Mouse (Mus musculus) gastrocnemius, postnatal 36 days (tissue): ENCODE data around the gene Alkbh3. TPM values are rescaled to one million over a fixed set of nuclear protein-coding genes. Genes with fewer than 3 reads are reported as not detected.
A peak's percentile ranks its signal among the peaks of the same experiment; 100 is the strongest.

Experiments
- DNase-seq, 2 experiments: peaks; one replicate each; pipeline ENCODE4 v3.0.0; 2022
- intact Hi-C: fragments of 180-260 bp; cut with DNase I; formaldehyde crosslinking; loops from one replicate; pipeline ENCODE4 v1.15.1; 2025
- long read RNA-seq, 2 experiments: library from polyadenylated mRNA; stranded (forward); transcript quantifications; one replicate each; pipeline ENCODE4 v2.0.0; 2021
- total RNA-seq, 2 experiments: library from RNA; stranded (reverse); gene quantifications; 2 replicates each; pipeline ENCODE4 v1.2.3; 2021

Alkbh3 gene
- 10 to 100 TPM; 52.0 to 58.1 TPM for total RNA-seq
- long read RNA-seq, experiment 1, transcript Alkbh3-201 (10 exons, 1,228 nt), result major isoform, 25 of 73 reads
- long read RNA-seq, experiment 1, partial matches to known transcripts, result 15 of 73 reads
- long read RNA-seq, experiment 1, other reads (novel, unspliced or antisense), result 31 of 73 reads
- long read RNA-seq, experiment 2, transcript Alkbh3-201 (10 exons, 1,228 nt), result major isoform, 34 of 82 reads
- long read RNA-seq, experiment 2, partial matches to known transcripts, result 8 of 82 reads
- long read RNA-seq, experiment 2, other reads (novel, unspliced or antisense), result 39 of 82 reads

DNA sequence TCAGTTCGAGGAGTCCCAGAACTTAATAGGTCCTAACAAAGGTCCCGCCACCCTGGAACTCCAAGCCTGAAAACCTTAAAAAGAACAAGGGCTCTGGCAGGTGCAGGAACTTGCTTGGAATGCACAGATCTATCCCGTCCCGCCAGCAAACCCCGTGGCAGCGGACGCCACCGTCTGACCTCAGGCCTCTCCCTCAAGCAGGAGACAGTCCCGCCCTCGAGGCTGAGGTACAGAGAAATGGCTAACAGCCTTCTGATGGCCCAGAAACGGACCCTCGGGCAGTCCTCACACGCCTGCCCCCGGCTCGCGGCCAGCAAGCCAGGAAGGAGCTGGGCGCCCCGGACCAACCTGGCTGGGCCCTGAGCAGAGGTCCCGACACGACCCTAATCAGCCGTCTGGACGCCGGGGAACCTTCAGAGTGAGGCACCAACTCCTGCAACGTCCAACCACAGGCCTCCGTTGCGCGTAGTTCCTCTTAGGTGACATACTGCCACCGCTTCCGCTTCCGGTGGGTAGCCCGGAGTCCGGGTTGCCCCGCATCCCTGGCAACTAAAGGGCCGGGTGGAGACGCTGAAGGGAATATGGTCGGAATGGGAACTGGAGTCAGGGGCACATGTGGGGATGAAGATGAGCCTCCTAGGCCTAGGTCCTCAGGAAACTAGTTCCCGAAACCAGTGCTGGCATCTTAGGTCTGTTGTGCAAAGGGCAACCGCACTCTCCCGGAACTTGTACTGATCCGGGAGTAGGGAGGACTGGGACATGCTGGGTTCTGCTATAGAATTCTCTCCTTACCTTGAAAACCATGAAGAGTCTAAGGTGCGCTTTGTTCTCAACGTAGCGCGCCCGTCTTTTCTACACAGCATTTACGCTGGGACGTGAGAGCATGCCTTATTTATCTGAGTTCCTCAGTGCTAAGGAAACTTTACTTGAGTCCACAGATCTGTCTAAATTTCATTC lies at the start of gene Alkbh3:
Alkbh3 (minus strand) TSS at position 473 of the 957 bp plus-strand sequence.
- peak; percentile 86 to 95 for DNase-seq
- intact Hi-C loops, result no loop called here

DNA sequence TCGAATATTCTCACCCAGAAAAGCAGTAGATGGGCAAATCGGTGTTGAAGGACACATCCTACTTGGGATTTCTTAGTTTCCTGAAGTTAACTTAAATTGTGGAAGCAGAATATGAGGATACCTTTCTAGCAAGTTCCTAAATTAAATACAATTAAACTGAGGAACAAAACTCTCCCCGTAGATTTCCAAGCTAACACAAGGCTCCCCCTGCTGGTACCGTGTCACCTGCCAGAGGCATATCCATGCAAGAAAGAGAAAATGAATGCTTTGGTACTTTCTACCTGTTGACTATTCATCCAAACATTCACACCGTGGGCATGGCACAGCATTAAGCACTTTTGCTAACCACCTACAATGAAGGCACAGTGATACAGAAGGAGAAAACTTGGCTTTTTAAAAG lies 48.9 kb upstream of the Alkbh3 start:
- no peak for DNase-seq
- intact Hi-C loops, result loop anchor here (5.0 kb wide), 1 partner anchor 188 kb away; no protein-coding TSS in a partner anchor

- no peak for DNase-seq
- intact Hi-C loops, result loop anchor here (5.0 kb wide), 2 partner anchors 192 to 237 kb away; no protein-coding TSS in a partner anchor
These were observed 44.2 kb upstream of the Alkbh3 start for GRCm38 (mm10) chr2:94054813-94055212.

DNA sequence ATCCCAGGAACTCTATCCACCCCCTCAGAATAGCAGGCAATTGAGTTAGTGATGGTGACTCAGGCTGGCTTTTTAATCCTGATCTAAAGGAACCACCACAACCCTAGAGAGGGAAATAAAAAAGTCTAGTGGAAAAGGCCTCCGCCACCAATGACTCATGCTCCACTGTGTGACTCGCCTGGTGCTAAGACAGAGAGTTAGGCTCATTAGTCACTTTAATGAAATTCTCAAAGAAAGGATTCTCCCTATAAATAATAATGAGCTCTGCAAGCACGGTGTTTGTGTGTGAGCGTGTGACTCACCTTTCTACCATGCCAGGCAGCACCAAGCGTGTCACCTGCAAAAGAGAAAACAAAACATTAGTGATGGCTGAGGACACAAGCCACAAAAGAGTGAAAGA lies 41.3 kb upstream of the Alkbh3 start:
- intact Hi-C loops, result loop anchor here (5.0 kb wide), 1 partner anchor 240 kb away; no protein-coding TSS in a partner anchor
- DNase-seq, result no peak

DNA sequence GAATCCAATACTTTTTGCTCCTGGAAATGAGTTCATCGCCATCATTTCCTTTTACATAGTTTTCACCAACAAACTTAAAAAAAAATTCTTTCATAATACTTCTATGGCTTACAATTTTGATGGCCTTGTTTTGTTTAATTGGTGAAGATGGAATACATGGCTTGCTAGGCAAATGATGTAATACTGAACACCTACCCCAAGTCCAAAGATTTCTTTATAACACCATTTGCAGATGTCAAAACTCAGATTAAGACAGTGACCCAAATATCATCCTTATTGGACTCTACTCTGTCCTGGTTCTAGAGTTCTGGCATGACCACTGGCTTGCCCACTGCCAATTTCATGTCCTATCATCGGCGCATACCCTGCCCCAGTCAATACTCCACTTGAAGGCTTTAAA lies 40.3 kb upstream of the Alkbh3 start:
- intact Hi-C loops, result loop anchor here (5.0 kb wide), 1 partner anchor 241 kb away; no protein-coding TSS in a partner anchor
- DNase-seq, result no peak

DNA sequence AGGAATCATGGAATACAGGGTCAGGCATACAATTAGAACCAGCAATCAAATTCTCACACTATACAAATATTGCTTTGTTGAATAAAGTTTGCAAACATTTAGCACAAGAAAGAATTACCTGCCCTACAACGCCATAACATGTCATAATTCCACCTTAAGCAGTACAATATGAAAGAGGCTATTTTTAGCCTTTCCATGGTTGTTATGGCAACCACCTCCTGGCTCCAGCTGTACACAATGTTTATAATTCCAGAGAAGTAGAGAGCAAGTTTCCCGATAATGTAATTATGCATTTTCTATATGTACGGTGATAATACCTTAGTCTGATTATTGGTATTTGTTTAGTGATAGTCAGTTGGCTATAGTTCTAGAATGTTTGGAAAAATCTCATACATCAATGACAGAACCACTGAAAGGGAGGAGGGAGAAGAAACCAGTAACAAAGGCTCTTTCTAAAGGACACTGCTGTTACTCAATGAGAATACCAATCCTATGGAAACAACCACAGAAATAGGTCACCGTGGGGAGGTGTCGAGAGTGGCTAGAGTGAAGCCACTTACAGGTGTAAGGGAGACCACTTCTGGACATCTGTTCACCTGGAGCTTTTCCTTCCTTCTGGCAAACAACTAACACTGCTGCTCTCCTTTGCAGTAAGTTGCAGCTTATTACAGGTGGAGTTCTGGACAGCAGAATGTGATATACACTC lies 39.0 kb upstream of the Alkbh3 start:
- intact Hi-C loops, result loop anchor here (5.0 kb wide), 1 partner anchor 243 kb away; no protein-coding TSS in a partner anchor
- no peak for DNase-seq

GRCm38 (mm10) chr2:94048733-94049470 lies 38.3 kb upstream of the Alkbh3 start:
- intact Hi-C loops, result no loop called here
- no peak for DNase-seq

DNA sequence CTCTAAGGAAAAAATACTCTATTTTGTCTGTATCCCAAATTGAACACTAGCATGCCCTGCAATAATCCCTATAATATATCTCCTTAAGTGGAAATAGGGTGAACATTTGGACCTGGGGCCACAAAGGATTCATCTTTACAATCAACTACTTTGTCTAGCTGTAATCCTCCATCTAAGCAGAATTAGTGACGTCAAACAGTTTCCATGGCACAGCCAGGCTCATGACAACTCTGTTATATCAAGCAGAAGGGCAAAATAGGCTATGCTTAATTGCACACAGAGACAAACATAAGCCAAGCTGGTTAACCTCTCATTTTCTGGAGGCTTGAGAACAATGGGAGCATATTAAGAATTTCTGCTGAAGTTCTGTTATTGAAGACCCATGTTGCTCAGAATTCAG lies 37.7 kb upstream of the Alkbh3 start:
- intact Hi-C loops, result no loop called here
- no peak for DNase-seq

- intact Hi-C loops, result no loop called here
- no peak for DNase-seq
These were observed 34.9 kb upstream of the Alkbh3 start for GRCm38 (mm10) chr2:94045411-94046090.

DNA sequence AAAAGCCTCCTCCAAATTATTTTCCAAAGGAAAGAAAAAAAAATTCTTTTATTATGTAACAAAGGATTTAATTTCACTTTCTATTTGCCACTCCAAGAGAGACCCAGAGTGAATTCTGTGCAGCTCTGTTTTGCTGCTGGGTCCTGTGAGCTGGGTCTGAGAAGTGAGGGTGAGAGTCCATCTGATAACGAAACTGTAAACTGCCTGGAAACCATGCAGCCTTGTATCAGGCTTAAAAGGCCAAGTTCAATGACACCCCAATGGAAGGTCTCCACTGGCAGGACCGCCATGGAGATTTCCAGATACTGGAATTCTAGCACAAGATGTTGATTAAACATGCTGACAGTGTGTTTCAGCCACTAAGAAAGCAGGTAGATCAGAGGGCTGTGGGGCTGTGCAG lies 33.6 kb upstream of the Alkbh3 start:
- intact Hi-C loops, result no loop called here
- no peak for DNase-seq

DNA sequence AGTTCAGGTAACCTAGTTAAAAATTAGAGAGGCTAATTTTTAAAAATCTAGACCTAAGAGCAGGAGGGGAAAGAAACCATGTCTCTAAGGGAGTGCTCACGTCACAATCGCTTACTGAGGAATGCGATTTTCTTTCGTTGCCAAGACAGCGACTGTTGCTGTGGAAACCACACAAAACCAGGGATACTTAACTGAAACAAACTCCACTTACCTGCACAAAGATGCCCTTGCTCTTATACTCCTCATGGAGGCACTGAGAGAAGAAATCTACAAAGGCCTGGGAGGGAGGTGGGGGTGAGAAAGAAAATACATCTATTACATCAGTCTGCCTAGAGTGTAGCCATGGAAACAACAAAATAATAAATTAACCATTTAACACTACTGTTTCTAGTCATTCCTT lies 33.1 kb upstream of the Alkbh3 start:
- no peak for DNase-seq
- intact Hi-C loops, result no loop called here

DNA sequence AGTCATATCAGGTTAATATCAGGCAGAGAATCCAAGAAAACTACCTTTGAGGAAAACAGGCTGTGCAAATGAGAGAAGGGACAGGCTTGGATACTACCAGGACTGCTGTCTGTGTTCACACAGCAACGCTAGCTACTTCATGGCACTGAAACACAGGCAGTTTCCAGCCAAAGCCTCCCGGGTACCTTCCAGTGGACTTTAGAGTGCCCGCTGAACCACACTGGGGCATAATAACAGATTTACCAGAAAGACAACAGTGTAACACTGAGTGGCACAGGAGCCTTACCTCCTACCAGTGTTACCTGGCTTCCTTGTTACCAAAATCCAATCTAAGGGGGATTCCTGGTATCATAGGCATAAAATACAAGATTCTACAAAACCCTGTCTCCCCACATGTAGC lies 31.9 kb upstream of the Alkbh3 start:
- intact Hi-C loops, result no loop called here

DNA sequence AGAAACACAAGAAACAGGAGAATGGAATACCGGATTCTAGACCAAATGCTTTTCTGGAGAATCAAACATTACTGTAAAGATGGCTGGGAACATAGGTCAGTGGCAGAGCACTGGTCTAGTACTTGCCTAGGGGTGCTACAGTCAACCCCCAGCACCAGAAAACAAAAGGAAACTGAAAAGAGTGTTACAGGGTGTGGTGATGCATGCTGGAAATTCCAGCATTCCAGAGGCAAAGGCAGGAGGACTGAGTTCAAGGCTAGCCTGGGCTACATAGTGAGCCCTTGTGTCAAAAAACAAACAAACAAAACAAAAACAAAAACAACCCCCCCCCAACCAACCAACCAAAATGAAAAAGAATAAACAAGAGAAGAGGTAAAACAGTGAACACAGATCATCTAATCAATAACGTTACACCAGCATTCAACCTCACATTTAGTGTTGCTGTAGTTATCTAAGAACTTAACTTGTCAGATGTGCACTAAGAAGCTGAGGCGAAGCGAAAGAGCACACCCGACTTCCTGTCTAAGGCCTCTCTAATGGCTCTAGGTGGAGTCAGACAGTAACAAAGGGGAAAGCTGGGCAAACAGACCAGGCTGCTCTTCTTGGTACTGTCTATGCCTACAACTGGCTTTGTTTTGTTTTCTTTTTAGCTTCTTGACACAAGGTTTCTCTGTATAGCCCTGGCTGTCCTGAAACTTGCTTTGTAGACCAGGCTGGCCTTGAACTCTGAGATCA lies 30.0 kb upstream of the Alkbh3 start:
- intact Hi-C loops, result no loop called here
- DNase-seq, result no peak

More for the DNA sequence above, 31.9 kb upstream of the Alkbh3 start:
- DNase-seq, result no peak

DNA sequence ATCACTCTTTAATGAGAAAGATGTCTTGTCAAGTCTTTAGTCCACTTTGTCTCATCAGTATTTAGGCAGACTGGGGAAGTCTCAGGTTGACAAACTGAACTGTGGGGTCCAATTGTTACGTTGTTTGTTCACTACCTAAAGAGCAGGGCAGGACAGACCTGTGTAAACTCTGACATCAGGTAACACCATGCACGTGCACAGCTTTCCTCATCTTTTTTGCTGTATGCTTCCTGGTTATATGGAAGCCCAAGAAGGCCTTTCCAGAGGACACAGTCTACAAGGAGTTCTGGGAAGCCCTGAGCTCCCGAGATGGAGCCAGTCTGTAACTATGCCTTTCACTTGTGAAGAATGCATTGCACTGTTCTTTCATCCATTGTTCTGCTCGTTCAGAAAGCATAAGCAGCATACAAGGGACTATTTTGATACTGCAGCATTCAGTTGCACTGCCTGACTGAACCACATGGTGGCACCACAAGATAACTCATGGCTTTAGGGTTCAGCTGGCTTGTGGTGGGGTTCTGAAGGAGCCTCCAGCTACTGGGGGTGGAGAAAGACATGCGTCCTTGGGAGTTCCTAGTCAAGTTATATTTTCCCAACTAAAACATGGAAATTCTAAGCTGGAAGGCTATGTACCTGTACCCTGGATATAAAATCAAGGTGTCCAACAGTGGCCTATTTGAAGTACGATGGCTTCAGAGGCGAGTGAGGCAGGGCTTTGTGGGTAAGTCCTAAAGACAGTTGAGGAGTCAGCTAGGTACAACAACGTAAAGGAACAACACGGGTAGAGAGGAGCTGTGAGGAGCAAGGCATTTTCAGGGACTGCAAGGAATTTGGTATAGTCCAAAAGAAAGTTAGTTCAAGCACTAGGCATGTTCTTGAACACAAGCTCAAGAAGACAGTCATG lies 25.1 kb upstream of the Alkbh3 start:
- DNase-seq, result peak; percentile 20 to 61
- intact Hi-C loops, result loop anchor here (2.0 to 5.0 kb wide), 2 partner anchors 207 to 255 kb away; no protein-coding TSS in a partner anchor

DNA sequence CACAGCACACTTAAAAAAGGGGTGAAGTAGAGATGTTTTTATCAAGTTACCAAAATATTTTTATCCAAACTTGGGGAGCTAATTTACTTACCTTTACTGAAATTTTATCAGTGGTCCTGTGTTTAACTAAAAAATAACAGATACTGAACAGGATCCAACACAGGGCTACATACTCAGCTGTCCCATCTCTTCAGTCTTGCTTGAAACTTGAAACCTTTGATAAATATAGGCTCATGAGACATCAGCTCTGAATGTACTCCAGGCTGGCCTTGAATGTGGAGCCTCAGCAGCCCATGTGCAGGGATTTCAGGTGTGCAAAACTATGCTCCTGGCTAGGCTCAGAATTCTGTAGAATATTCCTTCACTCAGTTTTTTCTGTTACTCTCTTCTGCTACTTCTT lies 20.0 kb upstream of the Alkbh3 start:
- intact Hi-C loops, result no loop called here

DNA sequence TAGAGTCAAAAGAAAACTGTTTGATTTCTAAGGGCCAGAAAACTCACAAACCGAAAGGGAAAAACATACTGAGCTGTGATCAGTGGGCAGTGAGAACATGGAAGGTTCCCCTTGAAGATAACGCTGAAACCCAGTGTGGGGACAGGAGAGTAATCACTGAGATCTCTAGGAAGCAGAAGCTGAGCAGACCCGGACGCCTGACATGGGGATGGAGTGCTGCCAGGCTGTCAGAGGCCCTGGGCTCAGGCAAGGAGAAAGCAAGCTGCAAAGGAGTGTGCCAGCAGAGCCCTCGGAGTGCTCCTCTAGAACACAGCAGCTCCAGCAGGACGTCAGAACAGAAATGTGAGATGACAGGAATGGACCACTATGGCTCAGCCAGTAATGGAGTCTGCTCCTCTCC lies 14.0 kb upstream of the Alkbh3 start:
- intact Hi-C loops, result no loop called here
- DNase-seq, result no peak

More for the DNA sequence above, 20.0 kb upstream of the Alkbh3 start:
- DNase-seq, result no peak

DNA sequence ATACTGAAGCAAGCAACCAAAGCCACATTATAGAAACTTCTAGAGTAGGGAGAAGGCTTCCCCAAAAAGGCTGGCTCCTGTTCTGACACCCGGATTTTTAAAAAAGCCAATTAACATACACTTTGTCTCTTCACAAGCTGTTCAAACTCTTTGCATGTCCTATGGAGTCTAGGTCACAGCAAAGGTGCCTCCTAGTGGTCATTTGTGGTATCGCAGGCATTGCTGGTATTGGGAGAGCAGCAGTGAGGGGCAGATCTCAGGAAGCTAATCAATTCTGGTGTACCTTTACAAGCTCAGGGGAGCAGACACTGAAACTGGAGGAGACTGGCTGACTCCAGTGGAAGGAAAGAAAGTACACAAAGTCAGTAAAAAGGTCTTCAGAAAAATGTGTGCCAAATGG lies 8.3 kb downstream of the Alkbh3 start:
- intact Hi-C loops, result no loop called here
- DNase-seq, result peak; percentile 66 to 81
